Mouse (Mus musculus): ENCODE measurements at regions not wholly inside any gene's neighbourhood (a gene's known extent, or its start where the extent isn't known, plus 50 kb on each side); places are given as distances from the start of the nearest gene placed in this dataset.

DNA sequence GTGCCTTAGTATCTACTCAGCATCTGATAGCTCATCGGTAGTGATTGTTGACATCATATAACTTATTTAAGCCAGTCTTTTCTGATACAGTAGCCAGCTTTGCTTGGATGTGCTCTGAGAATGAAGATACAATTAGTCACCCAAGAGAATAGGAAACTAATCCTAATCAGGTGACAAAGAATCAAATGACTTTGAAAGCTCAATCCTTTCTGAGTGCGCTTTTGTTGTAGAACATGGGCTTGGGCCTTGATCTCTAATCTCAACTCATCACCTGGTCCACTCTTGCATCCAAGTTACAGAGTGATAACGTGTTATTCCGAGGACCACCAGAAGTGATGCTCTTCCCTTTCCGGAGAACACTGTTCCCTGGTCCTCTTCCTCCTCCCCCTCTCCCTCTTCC, 86.9 kb upstream of the Cpm start:
- no peak for DNase-seq (ENCODE audit: low spot score in 2 of 2)

- no peak for DNase-seq (ENCODE audit: low spot score in 2 of 2)
Measured at GRCm38 (mm10) chr10:117541487-117541886, 87.8 kb upstream of the Cpm start.

DNA sequence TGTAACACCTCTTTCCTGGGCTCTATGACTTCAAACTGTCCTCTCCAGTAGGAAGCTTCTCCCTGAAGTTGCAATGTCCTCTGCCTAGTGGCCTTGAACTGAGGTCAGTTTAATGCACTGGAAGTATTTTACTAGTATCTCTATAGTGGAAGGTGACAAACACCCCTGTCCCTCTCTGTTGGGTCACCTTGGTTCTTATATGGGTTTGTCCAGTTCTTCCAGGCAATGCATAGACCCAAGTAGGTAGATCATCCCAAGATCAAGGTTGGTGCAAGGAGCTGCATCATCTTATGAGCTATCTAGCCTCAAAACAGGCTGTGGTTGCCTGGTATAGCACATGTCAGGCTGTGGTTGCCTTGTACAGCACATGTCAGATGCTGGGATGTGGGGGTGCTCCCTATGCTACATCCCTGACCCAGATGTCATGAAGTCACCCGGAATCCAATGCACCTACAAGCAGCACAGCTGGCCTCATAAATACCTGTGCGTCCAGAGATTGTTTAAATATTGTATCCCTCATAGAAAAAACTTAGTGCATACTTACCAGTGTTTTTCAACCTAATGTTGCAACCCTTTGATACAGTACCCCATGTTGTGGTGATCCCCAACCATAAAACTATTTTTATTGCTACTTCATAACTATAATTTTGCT, 88.4 kb upstream of the Cpm start:
- DNase-seq (ENCODE audit: low spot score in 2 of 2), result no peak

GRCm38 (mm10) chr10:117540112-117540594, 89.1 kb upstream of the Cpm start:
- DNase-seq (ENCODE audit: low spot score in 2 of 2), result no peak

DNA sequence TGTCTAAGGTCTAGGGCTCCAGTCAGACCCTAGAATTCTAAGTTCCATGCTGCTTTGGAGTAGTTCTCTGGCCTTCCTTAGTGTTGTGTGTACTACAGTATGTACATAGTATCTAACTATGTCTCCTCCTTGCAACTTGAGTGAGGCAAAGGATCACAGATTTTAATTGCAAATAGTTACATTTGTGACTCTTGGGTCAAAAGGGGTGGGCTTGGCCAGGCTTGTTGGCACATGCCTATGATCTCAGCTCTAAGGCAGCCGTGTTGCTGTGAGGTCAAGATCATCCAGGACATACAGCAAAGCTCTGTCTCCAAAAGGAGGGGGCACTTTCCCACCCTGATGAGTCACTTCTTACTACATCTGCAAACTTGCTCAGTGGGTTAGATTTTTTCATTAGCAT, 89.8 kb upstream of the Cpm start:
- DNase-seq (ENCODE audit: low spot score in 2 of 2), result no peak

GRCm38 (mm10) chr10:117538725-117539124, 90.6 kb upstream of the Cpm start:
- DNase-seq (ENCODE audit: low spot score in 2 of 2), result no peak

DNA sequence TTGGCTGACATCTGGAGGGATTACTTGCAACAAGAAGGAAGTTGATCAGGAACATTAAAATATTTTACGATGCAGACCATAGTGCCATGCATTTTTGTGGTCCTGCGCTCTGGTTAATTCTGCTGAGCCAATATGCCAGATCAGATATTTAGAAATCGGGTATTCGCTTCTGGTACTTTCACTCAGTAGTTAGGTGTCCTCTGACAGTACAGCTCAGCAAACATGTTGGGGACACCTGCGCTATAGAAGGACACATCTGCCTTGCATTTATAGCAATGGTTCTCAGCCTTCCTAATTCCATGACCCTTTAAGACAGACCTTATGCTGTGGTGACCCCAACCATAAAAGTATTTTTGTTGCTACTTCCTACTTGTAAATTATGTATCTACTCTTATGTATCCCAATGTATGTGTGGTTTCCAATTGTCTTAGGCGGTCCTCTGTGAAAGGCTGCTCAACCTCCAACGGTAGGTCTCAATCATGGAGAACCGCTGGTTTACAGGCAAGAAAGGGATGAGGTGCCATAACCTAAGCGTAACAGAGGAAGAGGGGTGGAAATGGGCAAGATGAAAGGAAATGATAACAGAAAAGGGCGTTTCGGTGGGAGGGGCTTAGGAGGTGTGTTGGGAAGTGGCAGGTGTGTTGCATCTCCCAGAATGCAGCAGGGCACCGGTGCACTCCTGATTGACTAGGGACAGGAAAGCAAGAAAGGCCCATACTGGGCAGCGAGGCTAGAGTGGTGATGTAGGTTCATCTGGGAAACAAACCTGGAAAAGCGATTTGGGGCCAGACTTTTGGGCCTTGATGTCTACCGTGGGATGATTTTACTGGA, 92.3 kb upstream of the Cpm start:
- DNase-seq (ENCODE audit: low spot score in 2 of 2), result no peak

DNA sequence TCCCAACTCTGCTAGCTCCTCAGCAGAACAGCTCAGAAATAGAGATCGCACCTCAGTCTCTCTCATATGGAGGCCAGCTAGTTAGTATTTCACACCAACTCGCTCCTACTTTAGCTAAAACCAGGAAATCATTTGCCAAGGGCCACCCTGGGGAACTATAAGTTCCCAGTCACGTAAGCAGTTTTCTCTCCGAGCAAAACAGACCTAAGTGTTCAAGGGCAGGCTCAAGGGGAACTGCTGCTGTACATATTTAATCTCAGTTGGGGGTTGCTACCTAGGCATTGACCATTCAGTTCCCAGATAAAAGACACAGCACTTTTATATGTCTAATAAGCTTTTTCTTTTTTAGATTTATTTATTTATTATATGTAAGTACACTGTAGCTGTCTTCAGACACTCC, 93.5 kb upstream of the Cpm start:
- DNase-seq (ENCODE audit: low spot score in 2 of 2), result no peak

DNA sequence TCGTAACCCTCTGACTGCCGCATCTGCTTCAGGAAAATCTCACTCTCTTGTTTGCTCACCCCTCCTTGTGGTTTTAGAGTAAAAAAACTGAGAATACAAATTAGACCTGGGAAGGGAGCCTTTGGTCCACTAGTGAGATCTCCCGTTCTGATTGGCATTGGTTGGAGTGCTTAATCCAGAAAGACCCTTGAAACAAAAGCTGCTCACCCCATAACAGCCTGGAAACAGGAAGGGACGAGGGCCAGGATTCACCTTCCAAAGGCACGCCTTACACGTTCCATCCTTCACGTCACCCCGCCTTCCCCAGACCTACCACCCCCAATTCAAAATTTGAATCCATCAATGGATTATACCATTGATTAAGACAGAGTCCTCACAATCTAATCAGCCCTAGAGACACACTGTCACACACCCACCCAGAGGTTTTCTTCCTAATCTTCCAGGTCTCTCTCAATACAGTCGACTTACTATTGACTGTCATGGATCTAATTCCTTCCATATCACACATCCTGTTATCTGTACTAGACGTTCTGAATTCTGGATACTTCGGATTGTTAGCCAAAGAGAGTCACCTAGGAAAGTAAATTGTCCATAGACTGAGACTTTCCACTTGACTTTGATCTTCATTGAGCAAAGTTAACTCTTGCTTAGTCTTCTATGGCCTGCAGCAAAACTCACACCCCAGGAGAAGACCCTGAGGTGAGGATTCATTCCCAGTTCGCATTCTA, 94.1 kb upstream of the Cpm start:
- DNase-seq (ENCODE audit: low spot score in 2 of 2), result no peak

GRCm38 (mm10) chr10:117534478-117534877, 94.8 kb upstream of the Cpm start:
- DNase-seq (ENCODE audit: low spot score in 2 of 2), result no peak

DNA sequence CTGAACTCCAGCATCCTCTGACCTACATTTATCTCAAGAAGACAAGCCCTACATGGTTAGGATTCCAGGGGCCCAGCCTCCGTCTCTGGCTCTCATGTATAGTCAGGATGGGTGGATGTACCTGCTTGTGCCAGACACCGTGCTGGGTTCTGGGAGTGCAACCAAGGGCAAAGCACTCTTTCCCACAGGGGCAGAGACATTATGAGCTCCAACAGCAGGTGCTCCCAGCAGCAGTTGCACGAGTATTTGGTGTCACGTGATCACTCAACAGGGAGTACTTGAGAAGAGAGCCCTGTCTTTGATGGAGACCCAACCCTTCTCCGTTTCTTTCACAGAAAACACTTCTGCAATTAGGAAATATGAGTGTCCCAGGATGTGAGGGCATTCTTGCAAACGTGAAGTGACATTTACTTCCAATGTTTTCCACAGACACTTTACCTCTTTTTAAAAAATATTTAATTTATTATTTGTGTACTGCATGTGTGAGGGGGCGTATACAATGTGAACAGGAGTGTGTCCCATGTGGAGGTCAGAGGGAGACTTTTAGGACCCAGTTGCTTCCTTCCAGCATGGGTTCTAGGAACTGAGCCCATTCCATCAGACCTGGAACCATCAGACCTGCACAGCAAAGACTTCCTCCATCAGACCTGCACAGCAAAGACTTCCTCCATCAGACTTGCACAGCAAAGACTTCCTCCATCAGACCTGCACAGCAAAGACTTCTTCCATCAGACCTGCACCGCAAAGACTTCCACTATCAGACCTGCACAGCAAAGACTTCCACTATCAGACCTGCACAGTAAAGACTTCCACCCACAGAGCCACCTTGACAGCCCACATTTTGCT, 95.5 kb upstream of the Cpm start:
- DNase-seq (ENCODE audit: low spot score in 2 of 2), result no peak

GRCm38 (mm10) chr10:117532750-117533540, 96.4 kb upstream of the Cpm start:
- DNase-seq (ENCODE audit: low spot score in 2 of 2), result no peak

DNA sequence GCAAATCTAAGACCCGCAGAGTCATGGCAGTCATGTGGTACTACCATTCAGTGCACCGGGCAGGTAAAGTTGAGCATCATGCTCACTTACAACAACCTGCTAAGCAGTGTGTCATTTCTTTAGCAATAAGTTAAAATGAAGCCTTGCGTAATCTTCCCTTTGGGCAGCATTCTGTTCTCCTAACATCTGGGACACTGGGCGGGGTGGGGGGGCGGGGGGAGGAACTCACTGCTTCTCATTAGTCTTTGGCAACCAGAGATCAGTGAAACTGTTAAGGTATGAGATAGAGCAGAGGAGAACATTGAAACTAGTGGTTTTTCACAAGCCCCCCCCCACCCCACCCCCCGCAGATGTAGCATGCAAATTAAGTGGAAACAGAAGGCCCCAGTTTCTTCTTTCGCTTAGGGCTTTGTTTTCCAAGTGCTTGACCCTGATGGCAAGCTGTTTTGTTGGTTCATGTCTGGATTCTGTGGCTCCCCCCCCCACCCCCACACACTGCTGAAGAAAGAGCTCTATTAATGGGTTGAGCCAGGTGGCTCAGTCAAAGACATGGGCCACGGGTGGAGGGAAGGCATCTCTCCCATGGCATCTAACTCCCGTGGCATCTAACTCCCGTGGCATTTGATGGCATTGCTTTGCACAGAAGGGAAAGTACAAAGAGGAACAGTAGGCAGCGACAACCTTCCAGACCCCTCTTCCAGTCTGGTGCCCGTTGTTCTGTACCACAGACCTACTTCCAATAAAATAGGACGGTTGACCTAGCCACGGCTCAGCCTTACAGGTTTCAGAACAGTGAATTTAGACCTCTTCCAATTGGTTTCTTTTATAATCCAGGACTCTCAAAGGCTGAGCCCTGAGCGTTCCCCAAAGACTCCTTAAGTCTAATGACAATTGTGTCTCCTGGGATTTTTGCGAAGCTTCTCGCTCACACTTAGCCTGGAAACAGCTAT, 97.2 kb upstream of the Cpm start:
- DNase-seq (ENCODE audit: low spot score in 2 of 2), result no peak

DNA sequence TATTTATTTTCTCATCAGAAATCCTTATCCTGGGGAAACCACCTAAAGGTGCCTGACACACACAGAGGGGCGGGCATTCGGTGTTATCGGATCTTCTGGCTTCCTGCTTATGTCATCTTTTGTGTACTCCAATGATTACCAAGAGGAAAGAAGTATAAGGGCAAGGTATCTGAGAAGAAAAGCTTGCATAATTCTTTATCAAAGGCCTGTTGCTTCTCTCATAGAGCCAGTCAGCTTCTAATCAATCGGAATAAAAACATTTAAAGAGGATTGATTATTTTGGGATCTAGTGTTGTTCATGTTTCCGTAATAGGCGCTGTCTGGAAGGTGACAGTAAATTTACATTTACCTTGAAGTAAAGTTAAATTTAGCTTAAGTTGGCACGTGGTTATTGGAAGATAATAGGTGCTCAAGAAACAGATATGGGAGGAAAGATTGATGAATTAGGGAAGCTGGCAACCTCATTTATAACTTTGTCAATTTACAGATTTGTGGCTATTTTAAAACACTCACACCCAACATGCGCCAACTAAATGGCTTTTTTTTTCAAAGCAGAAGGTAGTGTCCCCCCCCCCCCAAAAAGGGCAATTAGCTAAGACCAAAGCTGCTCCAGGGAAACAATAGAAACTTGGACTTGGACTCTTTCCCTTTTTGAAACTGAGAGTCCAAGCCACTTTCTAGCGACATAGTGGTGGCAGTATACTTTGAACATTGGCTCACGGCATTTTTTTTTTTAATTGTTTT, 98.3 kb upstream of the Cpm start:
- DNase-seq (ENCODE audit: low spot score in 2 of 2), result no peak

DNA sequence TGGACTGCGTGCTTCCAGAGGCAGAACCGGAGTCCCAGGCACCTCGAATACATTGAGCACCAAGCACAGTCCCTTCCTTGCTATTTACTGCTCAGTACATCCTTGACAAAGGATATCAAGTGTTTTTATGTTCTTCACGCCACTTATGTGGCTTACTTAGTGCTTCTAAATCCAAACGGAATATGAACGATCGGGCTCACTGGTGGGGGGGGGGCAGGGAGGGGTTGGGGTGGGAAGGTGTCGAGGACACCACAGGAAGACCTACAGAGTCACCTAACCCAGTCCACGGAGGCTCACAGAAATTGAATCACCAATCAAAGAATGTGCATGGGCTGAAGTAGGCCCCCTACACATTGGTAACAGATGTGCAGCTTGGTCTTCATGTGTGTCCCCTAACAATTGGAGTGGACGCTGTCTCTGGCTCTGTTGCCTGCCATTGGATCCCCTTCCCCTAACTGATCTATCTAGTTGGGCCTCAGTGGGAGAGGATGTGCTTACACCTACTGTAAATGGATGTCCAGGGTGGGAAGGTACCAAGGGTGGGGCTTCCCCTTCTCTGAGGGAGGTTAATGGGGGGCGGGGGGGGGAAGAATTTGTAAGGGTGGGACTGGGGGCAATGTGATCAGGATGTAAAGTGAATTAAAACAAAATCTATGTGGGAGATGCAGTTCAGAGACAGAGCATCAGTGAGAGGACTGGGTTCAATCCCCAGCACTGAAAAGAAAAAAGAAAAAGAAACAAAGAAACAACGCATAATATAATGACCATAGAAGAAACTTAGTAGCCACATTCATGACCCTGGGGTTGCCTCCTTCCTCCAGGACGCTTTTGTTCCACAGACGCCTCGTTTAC, 99.1 kb upstream of the Cpm start:
- no peak for DNase-seq (ENCODE audit: low spot score in 2 of 2)

DNA sequence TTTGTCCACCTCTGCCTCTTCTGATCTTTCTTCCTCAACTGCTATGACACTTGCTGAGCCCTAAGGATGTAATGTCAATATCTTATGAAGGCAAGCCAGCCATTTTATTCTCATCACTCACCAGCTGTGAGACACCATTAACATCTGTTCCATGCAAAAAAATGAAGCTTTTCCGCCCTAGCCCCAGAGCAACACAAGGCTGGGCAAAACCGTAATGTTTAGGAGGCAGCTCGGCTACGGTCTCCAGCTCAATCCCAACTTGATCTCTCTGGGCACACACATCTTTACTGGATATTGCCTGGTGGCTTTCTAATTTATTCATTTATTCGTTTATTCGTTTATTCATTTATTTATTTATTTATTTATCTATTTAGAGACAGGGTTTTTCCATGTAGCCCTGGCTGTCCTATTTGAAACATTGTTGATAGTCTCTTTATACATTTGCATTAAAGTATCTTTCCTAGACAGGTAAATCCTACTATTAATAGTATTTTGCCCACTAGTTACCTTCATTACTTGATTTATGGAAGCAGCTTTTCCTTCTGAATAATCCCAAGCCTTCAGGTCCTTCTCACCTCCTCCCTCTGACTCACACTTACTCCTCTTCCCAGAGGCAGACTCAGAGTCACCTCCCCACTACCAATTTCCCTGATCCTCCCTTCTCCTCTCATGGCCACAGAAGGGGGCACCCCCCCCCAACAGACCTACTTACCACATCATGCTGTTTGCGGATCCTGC, 99.9 kb upstream of the Cpm start:
- DNase-seq (ENCODE audit: low spot score in 2 of 2), result no peak

- DNase-seq (ENCODE audit: low spot score in 2 of 2), result no peak
Measured at GRCm38 (mm10) chr10:117528575-117529268, 100.6 kb upstream of the Cpm start.

Measured in frontal cortex, postnatal 10 days (tissue).